Mouse (Mus musculus): Measurements from ENCODE around the gene Phykpl. TPM values are rescaled to one million over a fixed set of nuclear protein-coding genes. Genes with fewer than 3 reads are reported as not detected.

Gene Phykpl
- polyA plus RNA-seq, 1 experiment from 2014 or later, result 9.4 TPM

DNA sequence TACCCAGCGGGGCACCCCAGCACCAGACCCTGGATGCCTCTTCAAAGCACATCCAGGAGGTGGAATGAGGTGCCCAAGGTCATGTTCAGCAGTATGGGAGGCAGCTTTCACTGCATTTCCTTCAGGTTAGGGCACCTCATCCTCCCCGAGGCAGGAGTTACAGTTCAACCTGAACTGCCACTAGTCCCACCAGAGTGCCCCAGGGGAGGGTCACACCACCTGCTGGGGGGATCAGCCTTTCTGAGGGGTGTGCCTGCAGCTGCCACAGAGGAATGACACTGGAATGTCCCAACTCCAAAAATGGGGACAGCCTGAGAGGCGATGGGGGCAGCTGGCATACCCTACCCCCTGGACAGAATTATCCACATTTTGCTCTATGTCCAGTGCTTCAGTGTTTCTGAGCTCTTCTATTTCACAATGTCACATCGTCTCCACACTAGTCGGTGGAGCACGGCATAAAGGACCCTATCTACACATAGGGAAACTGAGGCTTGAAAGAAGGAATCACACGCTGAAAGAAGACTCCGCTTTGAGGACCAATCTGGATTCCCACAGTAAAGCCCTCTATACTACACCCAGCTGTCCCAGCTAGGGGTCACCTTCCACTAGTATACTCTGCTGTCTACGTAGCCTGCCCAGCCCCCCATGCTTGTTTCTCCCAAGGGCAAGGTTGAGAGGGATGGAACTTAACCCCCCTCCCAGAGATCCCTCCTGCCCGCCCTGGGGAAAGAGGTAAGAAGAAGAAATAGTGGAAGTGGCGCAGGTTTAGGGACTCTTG is 64.7 kb downstream of the Phykpl start:
- H3K27ac ChIP-seq (ENCODE audit: low read length), result no peak overlapping the region
- H3K36me3 ChIP-seq (ENCODE audit: control insufficient read depth, insufficient read depth, low read length), result peaks cover 3% of the 10 kb centered on the region
- 27% methylated on average over 11 of the region's 11 CpGs for WGBS

DNA sequence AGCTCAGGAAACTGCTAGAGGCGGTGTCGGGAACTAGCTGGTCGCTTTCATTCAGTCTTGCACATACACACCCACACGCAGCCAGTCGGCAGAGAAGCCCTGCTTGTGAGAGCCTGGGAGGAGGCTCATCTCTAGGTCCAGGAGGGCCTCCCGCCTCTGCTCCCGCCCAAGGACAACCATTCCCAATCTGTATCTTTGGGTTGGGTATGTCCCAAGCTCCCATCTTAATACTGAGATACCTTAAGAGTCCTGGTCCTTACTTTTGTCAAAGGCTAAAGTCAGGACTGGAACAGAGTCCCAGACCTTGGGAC is 65.3 kb downstream of the Phykpl start:
- Histone ChIP-seq H3K4me2 (ENCODE audit: low read length) (peak overlapping the region; percentile 95), H3K9ac (ENCODE audit: low read depth, low read length) (peak overlapping the region; percentile 82), H3K9me3 (replicated peaks; ENCODE audit: control insufficient read depth, low read length, poor library complexity, severe bottlenecking) (no peaks in the 10 kb centered on the region), H3K4me1 (ENCODE audit: control insufficient read depth, insufficient read depth, low read length) (peaks cover 14% of the 10 kb centered on the region), H3K27ac (ENCODE audit: low read length) (no peak overlapping the region), H3K4me3 (ENCODE audit: low read depth, low read length) (peak overlapping the region; percentile 77), H3K27me3 (ENCODE audit: control insufficient read depth, insufficient read depth, low read depth, low read length) (peaks cover 6% of the 10 kb centered on the region; the same call in 1 of the 2 replicates), H3K36me3 (ENCODE audit: control insufficient read depth, insufficient read depth, low read length) (peaks cover 3% of the 10 kb centered on the region)
- 7% methylated on average over 7 of the region's 7 CpGs for WGBS
- no peak for ATAC-seq

More for the DNA sequence above, 64.7 kb downstream of the Phykpl start:
- H3K4me3 ChIP-seq (ENCODE audit: low read depth, low read length), result peak overlapping the region; percentile 77
- peaks cover 6% of the 10 kb centered on the region; the same call in 1 of the 2 replicates for H3K27me3 ChIP-seq (ENCODE audit: control insufficient read depth, insufficient read depth, low read depth, low read length)
- peak overlapping the region; percentile 95 for H3K4me2 ChIP-seq (ENCODE audit: low read length)
- H3K9me3 ChIP-seq (replicated peaks; ENCODE audit: control insufficient read depth, low read length, poor library complexity, severe bottlenecking), result no peaks in the 10 kb centered on the region
- H3K9ac ChIP-seq (ENCODE audit: low read depth, low read length), result peak overlapping the region; percentile 82
- peaks cover 14% of the 10 kb centered on the region for H3K4me1 ChIP-seq (ENCODE audit: control insufficient read depth, insufficient read depth, low read length)
- no peak for ATAC-seq

DNA sequence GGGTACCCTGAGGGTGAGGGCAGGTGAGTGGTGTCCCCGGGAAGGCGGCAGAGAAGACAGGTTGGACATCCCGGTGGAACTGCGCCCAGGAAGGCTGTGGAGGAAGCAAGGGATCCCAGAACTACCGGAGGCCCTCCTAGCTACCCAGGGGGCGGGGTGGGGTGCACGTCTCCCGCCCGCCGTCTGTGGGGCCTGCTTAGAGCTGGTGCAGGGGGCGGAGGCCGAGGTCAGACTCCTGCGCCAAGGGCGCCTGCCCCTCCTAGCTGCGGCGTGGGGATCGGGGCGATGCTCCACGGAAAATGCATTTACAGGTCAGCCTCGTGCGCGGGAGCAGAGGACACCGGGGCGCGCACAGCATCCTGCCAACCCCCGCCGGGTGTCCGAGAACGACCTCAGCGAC is 65.7 kb downstream of the Phykpl start:
- Histone ChIP-seq H3K27me3 (ENCODE audit: control insufficient read depth, insufficient read depth, low read depth, low read length) (peaks cover 6% of the 10 kb centered on the region; the same call in 1 of the 2 replicates), H3K4me1 (ENCODE audit: control insufficient read depth, insufficient read depth, low read length) (peaks cover 14% of the 10 kb centered on the region), H3K9me3 (replicated peaks; ENCODE audit: control insufficient read depth, low read length, poor library complexity, severe bottlenecking) (no peaks in the 10 kb centered on the region), H3K4me2 (ENCODE audit: low read length) (peak overlapping the region; percentile 95), H3K27ac (ENCODE audit: low read length) (no peak overlapping the region; the same call in 1 of the 2 replicates), H3K4me3 (ENCODE audit: low read depth, low read length) (peak overlapping the region; percentile 77), H3K36me3 (ENCODE audit: control insufficient read depth, insufficient read depth, low read length) (peaks cover 2% of the 10 kb centered on the region), H3K9ac (ENCODE audit: low read depth, low read length) (peak overlapping the region; percentile 82)
- WGBS, result 2% methylated on average over 28 of the region's 30 CpGs
- peak; percentile 43; the same call in 1 of the 2 replicates for ATAC-seq

DNA sequence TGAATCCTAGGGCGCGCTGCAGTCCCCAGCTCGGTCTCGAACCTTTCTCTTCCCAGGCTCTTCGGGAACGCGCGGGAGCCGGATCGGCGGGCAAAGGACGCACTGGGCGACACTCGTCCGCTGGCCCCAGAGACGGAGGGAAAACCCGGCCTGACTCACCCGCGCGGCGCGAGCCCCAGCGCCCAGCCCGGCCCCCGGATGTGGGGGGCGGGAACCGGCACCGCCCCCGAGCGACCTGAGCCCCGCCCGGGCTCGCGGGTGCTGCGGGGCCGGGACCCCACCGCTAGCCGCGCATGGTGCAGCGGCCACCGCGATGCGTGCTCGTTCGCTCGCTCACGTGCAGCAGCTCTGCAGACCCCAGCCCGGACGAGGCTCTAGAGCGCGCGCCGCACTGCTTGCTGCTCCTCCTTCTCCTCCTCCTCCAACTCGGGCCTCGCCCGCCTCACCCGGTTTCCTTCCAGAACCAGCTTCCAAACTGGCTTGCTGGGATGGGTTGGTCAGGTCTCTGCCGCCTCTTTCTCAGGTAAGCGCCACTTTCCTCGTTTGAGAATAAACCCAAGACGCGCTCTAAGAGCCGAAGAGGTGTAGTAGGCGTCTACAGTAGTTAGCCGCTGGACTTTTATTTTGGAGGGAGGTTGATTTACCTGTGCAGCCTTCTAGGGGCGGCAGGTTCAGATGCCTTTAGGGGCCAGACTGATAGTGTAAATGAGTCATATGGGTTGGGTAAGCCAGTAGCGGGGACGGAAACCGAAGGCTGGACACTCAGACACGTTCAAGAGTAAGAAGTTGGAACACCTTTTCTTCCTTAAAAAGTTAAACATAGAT is 66.3 kb downstream of the Phykpl start, which contains the start of the genes N4bp3 and D930048N14Rik:
Gene N4bp3, minus strand, starts transcription at position 152 of the 825 bp plus-strand sequence.
Gene D930048N14Rik, plus strand, starts transcription at position 264 of the 825 bp plus-strand sequence.
- Histone ChIP-seq H3K4me2 (ENCODE audit: low read length) (peak within 1 kb of the TSS; percentile 95), H3K9ac (ENCODE audit: low read depth, low read length) (peak within 1 kb of the TSS; percentile 82), H3K36me3 (ENCODE audit: control insufficient read depth, insufficient read depth, low read length) (no peaks in the 10 kb centered on the region), H3K4me1 (ENCODE audit: control insufficient read depth, insufficient read depth, low read length) (peaks cover 14% of the 10 kb centered on the region), H3K9me3 (replicated peaks; ENCODE audit: control insufficient read depth, low read length, poor library complexity, severe bottlenecking) (no peaks in the 10 kb centered on the region), H3K27me3 (ENCODE audit: control insufficient read depth, insufficient read depth, low read depth, low read length) (peaks cover 6% of the 10 kb centered on the region; the same call in 1 of the 2 replicates), H3K4me3 (ENCODE audit: low read depth, low read length) (peak within 1 kb of the TSS; percentile 77), H3K27ac (ENCODE audit: low read length) (no peak within 1 kb of the TSS; the same call in 1 of the 2 replicates)
- 2% methylated on average over 57 of the region's 70 CpGs for WGBS
- ATAC-seq, result peak; percentile 80

DNA sequence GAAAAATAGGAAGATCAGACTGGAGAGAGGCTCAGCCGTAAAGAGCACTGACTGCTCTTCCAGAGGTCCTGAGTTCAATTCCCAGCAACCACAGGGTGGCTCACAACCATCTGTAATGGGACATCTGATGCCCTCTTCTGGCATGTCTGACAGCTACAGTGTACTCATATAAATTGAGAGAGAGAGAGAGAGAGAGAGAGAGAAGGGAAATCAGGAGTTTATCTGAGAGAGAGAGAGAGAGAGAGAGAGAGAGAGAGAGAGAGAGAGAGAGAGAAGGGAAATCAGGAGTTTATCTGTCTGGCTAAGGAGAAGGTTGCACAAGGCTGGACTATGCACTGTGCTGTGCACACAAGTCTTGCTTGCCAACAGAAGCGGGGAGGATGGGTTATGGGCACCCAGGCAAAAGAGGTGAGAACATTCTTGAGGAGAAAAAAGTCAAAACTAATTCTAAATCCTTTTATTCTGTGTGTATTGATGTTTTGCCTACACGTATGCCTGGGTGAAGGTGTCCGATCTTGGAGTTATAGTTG is 68.4 kb downstream of the Phykpl start:
- WGBS, result 90% methylated on average over 4 of the region's 4 CpGs
- H3K9ac ChIP-seq (ENCODE audit: low read depth, low read length), result no peak overlapping the region
- H3K4me2 ChIP-seq (ENCODE audit: low read length), result no peak overlapping the region
- peaks cover 6% of the 10 kb centered on the region; the same call in 1 of the 2 replicates for H3K27me3 ChIP-seq (ENCODE audit: control insufficient read depth, insufficient read depth, low read depth, low read length)
- H3K27ac ChIP-seq (ENCODE audit: low read length), result no peak overlapping the region
- peaks cover 14% of the 10 kb centered on the region for H3K4me1 ChIP-seq (ENCODE audit: control insufficient read depth, insufficient read depth, low read length)
- no peaks in the 10 kb centered on the region for H3K9me3 ChIP-seq (replicated peaks; ENCODE audit: control insufficient read depth, low read length, poor library complexity, severe bottlenecking)
- H3K4me3 ChIP-seq (ENCODE audit: low read depth, low read length), result no peak overlapping the region
- ATAC-seq, result no peak
- no peaks in the 10 kb centered on the region for H3K36me3 ChIP-seq (ENCODE audit: control insufficient read depth, insufficient read depth, low read length)

DNA sequence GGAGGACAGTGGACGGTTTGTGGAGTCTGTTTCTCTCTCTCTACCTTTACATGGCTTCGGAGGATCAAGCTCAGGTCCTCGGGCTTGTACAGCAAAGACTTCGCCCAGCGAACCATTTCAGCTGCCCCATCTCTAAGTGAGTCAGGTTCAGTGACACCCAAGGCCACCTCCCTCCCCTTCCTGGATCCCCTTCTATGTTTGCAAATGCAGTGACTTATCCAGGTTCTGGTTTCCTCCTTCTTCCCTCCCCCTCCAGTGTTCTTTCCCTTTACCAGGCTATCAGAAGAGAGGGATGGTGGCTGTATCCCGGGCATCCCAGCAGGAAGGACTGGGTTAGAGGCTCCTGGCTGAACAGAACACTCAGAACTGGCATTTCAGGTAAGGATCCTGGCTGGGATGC is 69.2 kb downstream of the Phykpl start:
- no peak overlapping the region for H3K4me2 ChIP-seq (ENCODE audit: low read length)
- peaks cover 6% of the 10 kb centered on the region; the same call in 1 of the 2 replicates for H3K27me3 ChIP-seq (ENCODE audit: control insufficient read depth, insufficient read depth, low read depth, low read length)
- no peaks in the 10 kb centered on the region for H3K9me3 ChIP-seq (replicated peaks; ENCODE audit: control insufficient read depth, low read length, poor library complexity, severe bottlenecking)
- H3K4me1 ChIP-seq (ENCODE audit: control insufficient read depth, insufficient read depth, low read length), result peaks cover 13% of the 10 kb centered on the region
- H3K4me3 ChIP-seq (ENCODE audit: low read depth, low read length), result no peak overlapping the region
- ATAC-seq, result no peak
- no peak overlapping the region for H3K9ac ChIP-seq (ENCODE audit: low read depth, low read length)
- WGBS, result 85% methylated on average over 6 of the region's 6 CpGs
- H3K36me3 ChIP-seq (ENCODE audit: control insufficient read depth, insufficient read depth, low read length), result no peaks in the 10 kb centered on the region
- H3K27ac ChIP-seq (ENCODE audit: low read length), result no peak overlapping the region

Other genes starting within 250 kb of the Phykpl start
- gene Hnrnpab, start 22.1 kb downstream of the Phykpl start, polyA plus RNA-seq (2015; fragmentation: Nextera tagmentation; extraction: Ambion mirVana), result 273 and 303 TPM in 2 replicates
- 83.7 and 85.9 TPM in 2 replicates for gene Nhp2, start 35.0 kb downstream of the Phykpl start, polyA plus RNA-seq (2015; fragmentation: Nextera tagmentation; extraction: Ambion mirVana)
- 80.0 and 82.7 TPM in 2 replicates for gene Rmnd5b, start 51.1 kb downstream of the Phykpl start, polyA plus RNA-seq (2015; fragmentation: Nextera tagmentation; extraction: Ambion mirVana)
- gene N4bp3, start 66.1 kb downstream of the Phykpl start, polyA plus RNA-seq (2015; fragmentation: Nextera tagmentation; extraction: Ambion mirVana), result 19.6 and 22.3 TPM in 2 replicates
- 1.2 TPM in 2 replicates for gene D930048N14Rik, start 66.2 kb downstream of the Phykpl start, polyA plus RNA-seq (2015; fragmentation: Nextera tagmentation; extraction: Ambion mirVana)
- 91.5 and 106 TPM in 2 replicates for gene 0610009B22Rik, start 104.1 kb downstream of the Phykpl start, polyA plus RNA-seq (2015; fragmentation: Nextera tagmentation; extraction: Ambion mirVana)
- 15.2 and 16.5 TPM in 2 replicates for gene Sec24a, start 178.9 kb downstream of the Phykpl start, polyA plus RNA-seq (2015; fragmentation: Nextera tagmentation; extraction: Ambion mirVana)
- 184 and 206 TPM in 2 replicates for gene Sar1b, start 178.9 kb downstream of the Phykpl start, polyA plus RNA-seq (2015; fragmentation: Nextera tagmentation; extraction: Ambion mirVana)